Mouse (Mus musculus) hindbrain, embryonic 10.5 days (tissue): ENCODE measurements around the gene Bdh1. TPM values are rescaled to one million over a fixed set of nuclear protein-coding genes. Genes with fewer than 3 reads are reported as not detected.
"Not testable (repeated sequence)": the region's sequence is repeated elsewhere in the genome, so short reads cannot be mapped to it uniquely, and the experiment has no call there.

Experiments used
- DNase-seq: peaks from one replicate; pipeline ENCODE4 v3.0.0-alpha.2; 2017; ENCODE audit warnings: low spot score
- H3K27ac ChIP-seq: fragments of 300-500 bp; sonication (generic); 2 replicates; pipeline ENCODE4 v1.5.1; 2016; ENCODE audit warnings: mild to moderate bottlenecking, moderate library complexity
- H3K27me3 ChIP-seq: fragments of 300-500 bp; sonication (generic); 2 replicates; pipeline ENCODE4 v1.6.1; 2016; ENCODE audit warnings: mild to moderate bottlenecking; ENCODE audit not compliant: poor library complexity, insufficient read depth, severe bottlenecking
- H3K36me3 ChIP-seq: fragments of 300-500 bp; sonication (generic); 2 replicates; pipeline ENCODE4 v1.6.1; 2016; ENCODE audit warnings: mild to moderate bottlenecking, moderate library complexity
- H3K4me1 ChIP-seq: fragments of 300-500 bp; sonication (generic); replicated peaks from 2 replicates; pipeline ENCODE4 v1.6.1; 2016; ENCODE audit warnings: mild to moderate bottlenecking
- H3K4me3 ChIP-seq: fragments of 300-500 bp; sonication (generic); 2 replicates; pipeline ENCODE4 v1.5.1; 2016; ENCODE audit warnings: mild to moderate bottlenecking, moderate library complexity
- H3K9me3 ChIP-seq: fragments of 300-500 bp; sonication (generic); 2 replicates; pipeline ENCODE4 v1.6.1; 2016; ENCODE audit warnings: mild to moderate bottlenecking, moderate library complexity
- WGBS: fragments of 180-500 bp; shearing (Covaris S2); methylation state at CpG from one replicate; pipeline ENCODE4 v1.1.7; 2016; 5-methylcytosine and 5-hydroxymethylcytosine counted together
- polyA plus RNA-seq: library from polyadenylated mRNA; unstranded; fragments of >200 nt; fragmentation: Nextera tagmentation; extraction: Ambion mirVana; gene quantifications from 2 replicates; pipeline ENCODE4 v1.2.1, GENCODE M21; 2016

The Bdh1 gene
- 14.0 and 28.8 TPM in 2 replicates for polyA plus RNA-seq

DNA sequence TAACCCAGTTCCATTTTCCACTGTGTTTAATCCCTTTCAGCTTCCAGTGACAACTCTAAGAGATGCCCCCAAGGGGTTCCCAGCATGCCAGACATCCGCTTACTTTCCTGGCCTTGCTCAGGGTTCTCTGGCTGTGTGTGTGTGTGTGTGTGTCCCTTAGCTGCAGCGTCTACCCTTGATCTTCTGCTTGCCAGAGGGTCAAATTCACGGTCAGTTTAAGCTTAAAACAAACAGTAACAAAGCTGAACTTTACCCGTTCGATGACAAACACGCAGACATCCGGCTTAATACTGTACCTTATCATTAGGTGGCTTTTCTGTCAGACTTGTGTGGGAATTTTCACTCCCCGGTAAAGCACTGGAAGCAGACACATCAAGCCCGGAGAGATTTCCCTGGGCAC, at the start of gene Bdh1:
Gene Bdh1, plus strand, starts transcription at position 281 of the 400 bp plus-strand sequence.
- Histone ChIP-seq H3K27ac (no peak within 1 kb of the TSS), H3K27me3 (peaks cover 15% of the 10 kb centered on the region), H3K9me3 (no peaks in the 10 kb centered on the region), H3K4me3 (no peak within 1 kb of the TSS), H3K36me3 (no peaks in the 10 kb centered on the region), H3K4me1 (no peaks in the 10 kb centered on the region)
- WGBS = 77% methylated on average over 9 of the region's 9 CpGs
- DNase-seq = no peak

GRCm38 (mm10) chr16:31372316-31372715, 49.8 kb upstream of the Bdh1 start:
- H3K4me3 ChIP-seq, H3K4me1 ChIP-seq, H3K27me3 ChIP-seq, DNase-seq, H3K27ac ChIP-seq, H3K9me3 ChIP-seq, H3K36me3 ChIP-seq: not testable (repeated sequence)
- 85% methylated on average over 3 of the region's 3 CpGs for WGBS

GRCm38 (mm10) chr16:31375877-31376582, 46.0 kb upstream of the Bdh1 start:
- H3K4me1 ChIP-seq, DNase-seq, H3K27ac ChIP-seq, H3K36me3 ChIP-seq, H3K9me3 ChIP-seq, H3K27me3 ChIP-seq, H3K4me3 ChIP-seq: not testable (repeated sequence)
- 87% methylated on average over 4 of the region's 4 CpGs for WGBS

- DNase-seq, H3K4me3 ChIP-seq, H3K27ac ChIP-seq, H3K36me3 ChIP-seq, H3K9me3 ChIP-seq, H3K4me1 ChIP-seq, H3K27me3 ChIP-seq: not testable (repeated sequence)
- 91% methylated on average over 3 of the region's 3 CpGs for WGBS
These were observed 33.8 kb upstream of the Bdh1 start for GRCm38 (mm10) chr16:31388269-31388668.

DNA sequence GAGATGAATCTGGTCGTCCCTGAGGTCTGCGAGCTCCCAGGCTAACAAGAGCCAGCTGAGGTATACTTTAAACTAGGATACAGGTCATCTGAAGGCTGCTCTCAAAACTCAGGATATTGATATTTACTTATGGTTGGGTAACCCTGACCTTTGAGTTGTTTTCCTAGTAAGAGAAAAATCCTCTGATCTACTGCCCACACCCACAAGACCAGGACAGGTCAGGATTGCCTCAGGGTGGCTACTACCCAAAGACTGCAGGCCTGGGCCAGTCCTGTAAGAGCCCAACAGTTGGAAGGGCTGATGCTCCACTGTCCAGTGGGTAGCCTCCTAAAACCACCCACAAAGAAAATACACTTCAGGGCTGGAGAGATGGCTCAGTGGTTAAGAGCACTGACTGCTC, 22.8 kb upstream of the Bdh1 start:
- Histone ChIP-seq H3K27ac (no peak overlapping the region), H3K36me3 (no peaks in the 10 kb centered on the region), H3K4me1 (peaks cover 5% of the 10 kb centered on the region), H3K4me3 (no peak overlapping the region), H3K9me3 (0 out of 2 replicates have a peak, but pooled peaks cover 6% of the 10 kb centered on the region), H3K27me3 (no peaks in the 10 kb centered on the region)
- WGBS = 67% methylated on average over 2 of the region's 2 CpGs
- DNase-seq = no peak

DNA sequence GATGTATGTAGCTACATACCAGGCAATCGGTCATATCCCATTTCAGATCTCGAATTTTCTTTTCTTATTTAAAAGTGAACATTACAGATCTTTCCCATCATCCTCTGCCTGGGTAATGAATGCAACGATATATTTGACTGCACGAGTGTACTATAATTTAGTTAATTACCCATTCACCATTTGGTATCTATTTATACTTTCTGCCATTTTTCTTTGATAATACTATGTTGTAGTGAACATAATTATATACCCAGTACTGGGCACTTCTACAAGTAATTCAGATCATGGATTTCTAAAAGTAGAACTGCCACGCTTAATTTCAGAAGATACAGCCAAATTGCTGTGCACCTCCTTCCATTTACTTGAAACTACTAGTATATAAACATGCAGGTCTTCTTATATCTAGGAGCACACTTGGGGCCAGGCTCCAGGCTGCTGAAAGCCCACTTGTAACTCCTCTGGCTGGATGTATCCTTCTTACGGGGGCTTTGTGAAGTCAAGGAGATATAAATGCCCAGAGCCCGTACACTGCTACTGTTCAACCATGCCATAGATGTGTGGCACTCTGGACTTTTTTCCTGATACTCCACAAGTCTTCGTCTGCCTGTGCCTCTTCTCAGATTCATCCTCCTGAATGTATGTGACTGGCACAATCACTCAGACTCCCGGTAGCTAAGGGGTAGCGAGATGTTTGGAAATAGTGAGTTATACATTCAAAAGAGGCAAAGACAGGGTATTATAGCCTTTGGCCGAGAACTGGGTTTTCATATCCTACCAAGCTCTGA, 21.0 kb upstream of the Bdh1 start:
- H3K4me3 ChIP-seq = no peak overlapping the region
- no peak for DNase-seq
- H3K27me3 ChIP-seq = no peaks in the 10 kb centered on the region
- H3K4me1 ChIP-seq = peaks cover 5% of the 10 kb centered on the region
- H3K27ac ChIP-seq = no peak overlapping the region
- 93% methylated on average over 11 of the region's 11 CpGs for WGBS
- no peaks in the 10 kb centered on the region for H3K36me3 ChIP-seq
- 0 out of 2 replicates have a peak, but pooled peaks cover 6% of the 10 kb centered on the region for H3K9me3 ChIP-seq

DNA sequence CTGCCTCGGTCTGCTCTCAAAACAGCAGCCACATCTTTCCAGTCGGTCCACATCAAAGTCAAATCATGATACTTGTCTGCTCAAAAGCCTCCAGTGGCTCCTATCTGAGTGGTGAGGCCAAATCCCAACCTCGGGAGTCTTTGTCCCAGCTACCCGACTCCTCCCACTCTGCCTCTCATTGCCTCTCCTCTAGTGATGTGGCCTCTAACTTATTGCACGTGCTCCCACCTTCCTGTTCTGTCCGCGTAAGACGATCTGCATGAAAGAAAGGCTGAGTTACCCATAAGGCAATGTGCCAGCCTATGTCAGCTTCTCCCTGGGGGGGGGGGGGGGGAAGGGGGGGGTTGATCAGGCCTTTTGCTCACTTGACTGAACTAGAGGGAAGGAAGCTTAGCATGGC, 20.0 kb upstream of the Bdh1 start:
- no peaks in the 10 kb centered on the region for H3K27me3 ChIP-seq
- no peaks in the 10 kb centered on the region for H3K36me3 ChIP-seq
- DNase-seq = peak; percentile 13
- WGBS = 43% methylated on average over 8 of the region's 8 CpGs
- 0 out of 2 replicates have a peak, but pooled peaks cover 2% of the 10 kb centered on the region for H3K9me3 ChIP-seq
- no peak overlapping the region for H3K4me3 ChIP-seq
- peaks cover 5% of the 10 kb centered on the region for H3K4me1 ChIP-seq
- no peak overlapping the region for H3K27ac ChIP-seq

GRCm38 (mm10) chr16:31403971-31404370, 18.1 kb upstream of the Bdh1 start:
- no peaks in the 10 kb centered on the region for H3K27me3 ChIP-seq
- no peak for DNase-seq
- peaks cover 5% of the 10 kb centered on the region for H3K4me1 ChIP-seq
- no peaks in the 10 kb centered on the region for H3K9me3 ChIP-seq
- 91% methylated on average over 4 of the region's 4 CpGs for WGBS
- no peaks in the 10 kb centered on the region for H3K36me3 ChIP-seq
- H3K4me3 ChIP-seq = no peak overlapping the region
- H3K27ac ChIP-seq = no peak overlapping the region

- DNase-seq = no peak
- no peak overlapping the region for H3K4me3 ChIP-seq
- peaks cover 5% of the 10 kb centered on the region for H3K4me1 ChIP-seq
- no peaks in the 10 kb centered on the region for H3K9me3 ChIP-seq
- H3K27me3 ChIP-seq = no peaks in the 10 kb centered on the region
- WGBS = 64% methylated on average over 1 of the region's 1 CpGs
- no peaks in the 10 kb centered on the region for H3K36me3 ChIP-seq
- H3K27ac ChIP-seq = no peak overlapping the region
These were observed 17.0 kb upstream of the Bdh1 start for GRCm38 (mm10) chr16:31405040-31405439.

- Histone ChIP-seq H3K4me3 (no peak overlapping the region), H3K4me1 (no peaks in the 10 kb centered on the region), H3K27me3 (no peaks in the 10 kb centered on the region), H3K27ac (no peak overlapping the region), H3K36me3 (no peaks in the 10 kb centered on the region), H3K9me3 (no peaks in the 10 kb centered on the region)
- no peak for DNase-seq
- 79% methylated on average over 3 of the region's 3 CpGs for WGBS
These were observed 14.2 kb upstream of the Bdh1 start for GRCm38 (mm10) chr16:31407872-31408271.

DNA sequence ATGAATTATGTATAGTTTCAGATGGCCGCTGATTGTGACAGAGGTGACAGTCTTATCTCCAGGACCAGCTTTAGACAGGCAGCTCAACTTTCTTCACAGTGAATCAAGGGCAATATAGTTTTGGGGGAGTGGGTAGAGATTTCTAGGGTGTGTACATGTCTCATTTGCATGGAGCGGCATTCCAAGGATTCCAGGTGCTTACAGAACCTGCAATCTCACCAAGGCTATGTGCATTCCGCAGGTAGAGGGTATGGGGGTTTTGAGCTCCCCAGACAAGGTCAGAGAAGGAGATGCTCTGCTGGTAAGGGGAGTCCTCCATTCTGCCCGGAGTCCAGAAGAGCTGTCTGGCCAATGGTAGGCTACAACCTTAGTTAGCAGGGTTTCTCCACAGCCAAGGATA, 11.1 kb upstream of the Bdh1 start:
- DNase-seq = no peak
- Histone ChIP-seq H3K27ac (no peak overlapping the region), H3K9me3 (no peaks in the 10 kb centered on the region), H3K27me3 (no peaks in the 10 kb centered on the region), H3K4me1 (no peaks in the 10 kb centered on the region), H3K4me3 (no peak overlapping the region), H3K36me3 (no peaks in the 10 kb centered on the region)
- 83% methylated on average over 4 of the region's 4 CpGs for WGBS

DNA sequence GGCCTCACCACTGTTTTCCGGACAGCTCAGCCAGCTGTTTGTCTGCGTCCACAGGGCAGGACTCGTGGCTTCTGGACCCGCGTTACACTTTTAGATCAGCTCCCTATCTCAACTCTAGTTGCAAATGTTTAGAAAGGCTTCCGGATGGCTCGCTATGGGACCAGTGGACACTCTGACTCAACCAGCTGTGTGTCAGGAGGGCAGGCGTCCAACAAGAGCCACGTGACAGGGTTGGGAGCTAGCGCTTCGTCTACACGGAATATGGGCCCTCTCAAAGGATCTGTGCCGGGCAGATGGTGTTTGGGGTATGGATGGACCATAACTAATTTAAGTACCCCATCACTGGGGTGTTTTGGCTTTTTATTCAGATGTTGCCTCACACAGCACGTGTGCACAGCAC, 9.8 kb upstream of the Bdh1 start:
- no peaks in the 10 kb centered on the region for H3K27me3 ChIP-seq
- H3K27ac ChIP-seq = no peak overlapping the region
- H3K4me3 ChIP-seq = no peak overlapping the region
- 84% methylated on average over 14 of the region's 14 CpGs for WGBS
- DNase-seq = no peak
- no peaks in the 10 kb centered on the region for H3K9me3 ChIP-seq
- no peaks in the 10 kb centered on the region for H3K36me3 ChIP-seq
- H3K4me1 ChIP-seq = no peaks in the 10 kb centered on the region

GRCm38 (mm10) chr16:31413777-31414176, 8.3 kb upstream of the Bdh1 start:
- no peak for DNase-seq
- H3K27me3 ChIP-seq = no peaks in the 10 kb centered on the region
- H3K4me1 ChIP-seq = no peaks in the 10 kb centered on the region
- H3K9me3 ChIP-seq = no peaks in the 10 kb centered on the region
- no peaks in the 10 kb centered on the region for H3K36me3 ChIP-seq
- H3K27ac ChIP-seq = no peak overlapping the region
- H3K4me3 ChIP-seq = no peak overlapping the region
- WGBS = 63% methylated on average over 3 of the region's 3 CpGs
